Comparison of ENCODE assay signal across 10 mouse cellular contexts in genomic region chr6:125868516-125868915, GRCm38 (mm10).
DNase-seq lines count a peak whose midpoint lies in the region; ATAC-seq lines count a peak whose summit lies in the region.
"Had no signal": no experiment of that assay in that cellular context is flagged by ENCODE, and none has a peak within 500 bp of the region (broad histone marks: within the 10 kb centered on the region; RNA-seq: fewer than 3 reads in every experiment).

No protein-coding gene starts in this region.

- peak; percentile 13 to 63 for DNase-seq in adrenal gland, adult (ENCODE audit: inconsistent age in 2 of 2, low spot score in 1 of 2)
- no peak for DNase-seq in adrenal gland, adult 8-10 months
- DNase-seq in liver, result peak; percentile 17
- DNase-seq in cerebellum, adult 8-10 months, result peak; percentile 16
- DNase-seq in kidney, postnatal 10 days, result peak; percentile 70
- peak; percentile 38 for DNase-seq in mesoderm, embryonic 11.5 days (ENCODE audit: low read depth, low spot score)
- DNase-seq: liver, embryonic 13.5 days had no signal

- no peak overlapping the region for H3K27ac ChIP-seq in liver, embryonic 12.5 days
- H3K27ac ChIP-seq: embryonic facial prominence, embryonic 15.5 days; liver, embryonic 13.5 days had no signal

- H3K36me3 ChIP-seq in liver, embryonic 12.5 days, result no peaks in the 10 kb centered on the region
- H3K36me3 ChIP-seq: embryonic facial prominence, embryonic 15.5 days; liver, embryonic 13.5 days had no signal

- WGBS in liver, embryonic 12.5 days (ENCODE audit: insufficient replicate concordance), result 16% methylated on average over 2 of the region's 2 CpGs

- H3K4me1 ChIP-seq in liver, embryonic 12.5 days, result no peaks in the 10 kb centered on the region
- H3K4me1 ChIP-seq: embryonic facial prominence, embryonic 15.5 days; liver, embryonic 13.5 days had no signal

- no peak overlapping the region for H3K9ac ChIP-seq in liver, embryonic 12.5 days
- H3K9ac ChIP-seq: embryonic facial prominence, embryonic 15.5 days; liver, embryonic 13.5 days had no signal

- H3K9me3 ChIP-seq in liver, embryonic 12.5 days (replicated peaks), result no peaks in the 10 kb centered on the region
- H3K9me3 ChIP-seq: embryonic facial prominence, embryonic 15.5 days; liver, embryonic 13.5 days had no signal

- no peak overlapping the region for H3K4me2 ChIP-seq in liver, embryonic 12.5 days
- H3K4me2 ChIP-seq: embryonic facial prominence, embryonic 15.5 days; liver, embryonic 13.5 days had no signal

- no peak for ATAC-seq in liver, embryonic 12.5 days
- ATAC-seq in CD4-positive, CD25-positive, alpha-beta regulatory T cell, adult 4 months, result no peak

- H3K4me3 ChIP-seq in liver, embryonic 12.5 days, result no peak overlapping the region
- H3K4me3 ChIP-seq: embryonic facial prominence, embryonic 15.5 days; liver, embryonic 13.5 days had no signal

- no peaks in the 10 kb centered on the region for H3K27me3 ChIP-seq in liver, embryonic 12.5 days (replicated peaks)
- H3K27me3 ChIP-seq: embryonic facial prominence, embryonic 15.5 days; liver, embryonic 13.5 days had no signal
